Mouse (Mus musculus): ENCODE results near the gene Kpnb1. TPM values are rescaled to one million over a fixed set of nuclear protein-coding genes. Genes with fewer than 3 reads are reported as not detected.

Kpnb1 gene
- polyA plus RNA-seq, 1 experiment from 2014 or later, result 41.7 TPM

Small RNA genes within 50 kb of the gene (microRNA-seq; reads per million reads assigned to microRNA genes)
- gene Mir7235, result 0.71 reads per million

Other genes with a start within 250 kb of the Kpnb1 start
- 37.7 and 40.5 TPM in 2 replicates for gene Pnpo, start 243.9 kb downstream of the Kpnb1 start, polyA plus RNA-seq (2016; fragmentation: Nextera tagmentation; extraction: Ambion mirVana)
- gene Sp2, start 204.9 kb downstream of the Kpnb1 start, polyA plus RNA-seq (2016; fragmentation: Nextera tagmentation; extraction: Ambion mirVana), result 18.0 and 19.9 TPM in 2 replicates
- 0.22 and 0.45 TPM in 2 replicates for gene Sp6, start 174.5 kb downstream of the Kpnb1 start, polyA plus RNA-seq (2016; fragmentation: Nextera tagmentation; extraction: Ambion mirVana)
- gene Scrn2, start 157.9 kb downstream of the Kpnb1 start, polyA plus RNA-seq (2016; fragmentation: Nextera tagmentation; extraction: Ambion mirVana), result 17.0 and 18.3 TPM in 2 replicates
- 0.28 and 0.66 TPM in 2 replicates for gene Lrrc46, start 146.5 kb downstream of the Kpnb1 start, polyA plus RNA-seq (2016; fragmentation: Nextera tagmentation; extraction: Ambion mirVana)
- gene Mrpl10, start 146.3 kb downstream of the Kpnb1 start, polyA plus RNA-seq (2016; fragmentation: Nextera tagmentation; extraction: Ambion mirVana), result 71.3 and 74.7 TPM in 2 replicates
- gene Osbpl7, start 137.3 kb downstream of the Kpnb1 start, polyA plus RNA-seq (2016; fragmentation: Nextera tagmentation; extraction: Ambion mirVana), result 4.8 and 5.5 TPM in 2 replicates
- gene Tbx21, start 72.5 kb downstream of the Kpnb1 start, polyA plus RNA-seq (2016; fragmentation: Nextera tagmentation; extraction: Ambion mirVana), result not detected in 2 replicates
- 10.6 and 12.6 TPM in 2 replicates for gene Tbkbp1, start 36.4 kb downstream of the Kpnb1 start, polyA plus RNA-seq (2016; fragmentation: Nextera tagmentation; extraction: Ambion mirVana)
- 87.8 and 95.3 TPM in 2 replicates for gene Npepps, start 92.8 kb upstream of the Kpnb1 start, polyA plus RNA-seq (2016; fragmentation: Nextera tagmentation; extraction: Ambion mirVana)
- 62.7 and 63.4 TPM in 2 replicates for gene Mrpl45, start 127.8 kb upstream of the Kpnb1 start, polyA plus RNA-seq (2016; fragmentation: Nextera tagmentation; extraction: Ambion mirVana)
- 0.06 and 0.08 TPM in 2 replicates for gene Gpr179, start 164.2 kb upstream of the Kpnb1 start, polyA plus RNA-seq (2016; fragmentation: Nextera tagmentation; extraction: Ambion mirVana)
- gene Socs7, start 174.7 kb upstream of the Kpnb1 start, polyA plus RNA-seq (2016; fragmentation: Nextera tagmentation; extraction: Ambion mirVana), result 5.4 and 6.0 TPM in 2 replicates
- 12.4 and 12.5 TPM in 2 replicates for gene Arhgap23, start 227.7 kb upstream of the Kpnb1 start, polyA plus RNA-seq (2016; fragmentation: Nextera tagmentation; extraction: Ambion mirVana)

Measured in heart, embryonic 12.5 days (tissue).